Mouse (Mus musculus): ENCODE measurements around the gene Mapk8ip3.
"Not testable (repeated sequence)": the region's sequence is repeated elsewhere in the genome, so short reads cannot be mapped to it uniquely, and the experiment has no call there.

Gene Mapk8ip3

DNA sequence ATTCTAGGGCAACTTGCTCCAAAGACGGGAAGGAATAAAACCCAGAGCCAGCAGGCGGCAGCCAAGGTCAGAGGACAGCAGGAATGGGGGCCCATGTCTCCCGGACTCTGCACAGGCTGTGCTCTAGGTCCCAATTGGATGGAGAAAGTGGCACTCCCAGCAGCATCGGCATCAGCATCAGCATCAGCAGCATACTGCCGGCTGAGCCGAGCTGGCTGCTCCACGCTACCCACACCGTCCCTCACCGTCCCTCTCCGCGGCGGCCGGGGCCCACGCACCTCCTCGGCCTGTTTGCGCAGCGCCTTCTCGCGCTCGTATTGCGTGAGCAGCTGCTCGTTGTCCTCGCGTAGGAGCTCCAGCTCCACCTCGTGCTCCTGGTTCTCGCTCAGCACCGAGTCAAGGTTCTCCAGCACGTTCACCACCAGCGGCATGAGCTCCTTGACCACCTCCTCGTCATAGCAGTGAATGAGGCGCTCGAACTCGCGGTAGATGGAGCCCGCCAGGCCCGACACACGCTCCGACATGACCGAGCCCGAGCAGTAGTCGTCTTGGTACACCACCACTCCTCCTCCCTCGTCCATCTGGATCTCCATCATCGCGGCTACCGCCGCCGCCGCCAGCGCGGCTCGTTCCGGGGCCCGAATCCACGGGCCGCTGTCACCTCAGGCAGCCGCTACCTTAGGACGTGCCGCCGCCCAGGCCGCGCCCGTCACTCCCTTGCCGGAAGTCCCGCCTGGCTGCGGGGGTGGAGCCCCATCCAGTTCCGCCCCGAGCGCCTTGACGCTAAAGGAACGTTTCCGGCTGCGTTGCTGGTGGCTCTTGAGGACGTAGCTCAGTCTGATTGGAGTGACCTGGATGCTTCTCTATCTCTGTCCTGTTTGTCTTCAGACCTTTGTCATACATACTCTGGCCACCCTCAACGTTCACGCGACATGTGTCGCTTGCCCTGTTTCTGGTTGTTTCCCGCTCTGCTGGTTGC, at the start of gene Mapk8ip3:
Mapk8ip3 (minus strand) TSS at position 719 of the 979 bp plus-strand sequence.
- DNase-seq (ENCODE audit: low spot score): peak; percentile 94

DNA sequence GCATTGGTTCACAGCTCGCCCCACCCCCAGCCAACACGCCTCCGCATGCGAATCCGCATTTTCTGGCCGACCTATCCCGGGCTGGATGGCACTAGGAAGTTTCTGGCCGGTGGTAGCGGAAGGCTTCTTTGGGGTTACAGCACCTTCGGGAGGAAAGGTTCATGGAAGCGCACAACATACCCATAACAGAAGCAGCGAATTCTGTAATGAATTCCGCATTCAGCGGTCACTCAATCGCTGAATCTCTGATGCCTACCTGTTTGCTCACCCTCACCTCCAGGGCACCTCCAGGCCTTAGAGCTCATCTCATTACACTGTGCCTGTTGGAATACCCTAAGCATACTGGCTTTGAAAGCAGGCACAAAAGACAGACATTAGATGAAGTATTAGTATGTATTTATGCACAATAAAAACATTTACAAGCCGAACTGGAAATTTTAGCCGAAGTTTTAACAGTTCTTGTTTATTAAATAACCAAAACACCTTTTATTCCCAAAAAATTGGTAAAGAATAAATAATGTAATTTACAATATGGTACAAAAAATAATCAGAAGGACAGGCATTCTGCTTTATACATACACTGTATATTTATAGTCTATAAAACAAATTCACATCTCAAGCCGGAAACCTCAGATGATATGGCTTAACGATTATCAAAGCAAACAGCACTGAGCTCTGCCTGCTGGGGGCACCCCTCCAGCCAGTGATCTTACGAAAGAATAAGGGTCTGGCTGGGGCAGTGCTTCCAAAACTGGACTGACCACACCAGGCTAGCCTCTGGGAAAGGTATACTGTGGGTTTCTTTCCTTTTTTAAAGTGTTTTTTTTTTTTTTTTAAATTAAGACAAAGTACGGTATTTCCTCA, 24.3 kb upstream of the Mapk8ip3 start:
- DNase-seq (ENCODE audit: low spot score): no peak

DNA sequence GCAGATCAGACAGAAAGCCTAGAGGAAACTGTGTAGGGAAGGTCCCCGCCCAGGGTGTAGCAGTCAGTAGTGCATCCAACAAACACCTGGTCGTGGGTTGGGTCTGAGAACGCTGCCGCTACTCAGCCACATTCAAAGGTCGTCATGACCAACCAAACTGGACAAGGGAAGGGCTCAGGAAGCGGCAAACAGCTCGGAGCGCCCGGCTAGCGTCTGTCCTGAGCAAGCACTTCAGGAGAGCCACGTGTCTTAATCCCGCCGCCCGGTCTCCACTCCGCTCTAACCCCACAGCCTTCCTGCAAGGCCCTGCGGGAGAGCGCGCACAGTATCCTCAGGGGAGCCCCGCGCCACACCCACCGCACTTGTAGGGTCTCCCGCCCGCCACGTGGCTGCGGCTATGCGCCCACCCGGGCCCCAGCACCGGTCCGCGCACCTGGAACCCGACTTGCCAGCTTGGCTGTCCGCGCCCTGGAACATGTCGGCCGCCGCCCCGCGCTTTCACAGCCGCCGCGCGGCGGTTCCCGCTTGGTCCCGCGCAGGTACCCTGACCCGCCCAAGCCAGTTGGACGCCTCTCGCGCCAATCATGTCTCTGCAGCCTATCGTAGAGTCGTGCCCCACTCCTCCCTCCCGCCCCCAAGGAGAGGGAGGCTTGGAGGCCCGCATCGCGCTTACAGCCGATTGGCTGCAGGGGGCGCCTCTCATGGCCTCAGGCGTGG, 23.5 kb upstream of the Mapk8ip3 start, which contains the start of gene Jpt2:
Jpt2 (minus strand) TSS at position 555 of the 717 bp plus-strand sequence.
- peak; percentile 98 for DNase-seq (ENCODE audit: low spot score)

DNA sequence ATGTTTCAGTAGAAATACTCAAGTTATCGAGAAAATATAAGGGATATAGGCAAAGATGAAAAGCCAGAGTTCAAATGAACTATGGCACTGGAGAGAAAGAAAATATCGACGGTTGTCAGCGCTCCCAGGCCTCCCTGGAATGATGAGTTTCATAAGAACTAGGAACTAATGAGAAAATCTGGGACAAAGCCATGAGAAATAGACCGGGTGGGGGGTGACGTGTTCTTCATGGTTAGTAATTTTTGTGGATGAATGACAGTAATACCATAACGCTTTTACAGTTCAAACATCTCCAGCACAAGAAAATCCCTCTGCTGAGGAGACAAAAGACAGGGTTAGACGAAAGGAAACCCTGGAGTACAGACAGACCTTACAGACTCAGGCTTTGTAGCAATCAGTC, 22.6 kb upstream of the Mapk8ip3 start:
- DNase-seq (ENCODE audit: low spot score): no peak

DNA sequence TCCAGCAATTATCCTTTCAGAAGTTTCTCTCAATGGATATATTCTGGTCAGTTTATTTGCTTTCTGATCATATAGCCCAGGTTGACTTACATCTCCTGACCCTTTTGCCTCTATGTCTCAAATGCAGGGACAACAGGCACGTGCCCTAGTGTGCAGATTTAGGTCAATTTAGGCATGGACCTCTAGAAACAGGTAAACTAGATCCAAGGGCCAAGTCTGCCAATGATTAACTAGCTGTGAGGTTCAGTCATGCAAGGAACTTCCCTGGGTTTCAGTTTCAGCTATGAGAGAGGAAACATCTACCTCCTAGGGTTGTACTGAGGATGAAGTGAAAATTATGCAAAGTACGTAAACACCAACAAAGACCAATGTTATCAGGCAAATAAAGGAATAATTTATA, 16.5 kb upstream of the Mapk8ip3 start:
- no peak for DNase-seq (ENCODE audit: low spot score)

DNA sequence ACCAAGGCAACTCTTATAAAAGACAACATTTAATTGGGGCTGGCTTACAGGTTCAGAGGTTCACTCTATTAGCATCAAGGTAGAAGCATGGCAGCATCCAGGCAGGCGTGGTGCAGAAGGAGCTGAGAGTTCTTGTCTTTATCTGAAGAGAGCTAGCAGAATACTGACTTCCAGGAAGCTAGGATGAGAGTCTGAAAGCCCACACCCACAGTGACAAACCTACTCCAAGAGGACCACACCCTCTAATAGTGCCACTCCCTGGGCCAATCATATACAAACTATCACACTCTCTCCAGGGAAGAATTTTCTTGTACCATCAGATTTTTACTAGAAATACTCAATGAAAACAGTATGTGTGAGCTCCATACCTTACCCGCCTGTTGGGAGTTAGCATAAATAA, 13.9 kb upstream of the Mapk8ip3 start:
- DNase-seq (ENCODE audit: low spot score): no peak

DNA sequence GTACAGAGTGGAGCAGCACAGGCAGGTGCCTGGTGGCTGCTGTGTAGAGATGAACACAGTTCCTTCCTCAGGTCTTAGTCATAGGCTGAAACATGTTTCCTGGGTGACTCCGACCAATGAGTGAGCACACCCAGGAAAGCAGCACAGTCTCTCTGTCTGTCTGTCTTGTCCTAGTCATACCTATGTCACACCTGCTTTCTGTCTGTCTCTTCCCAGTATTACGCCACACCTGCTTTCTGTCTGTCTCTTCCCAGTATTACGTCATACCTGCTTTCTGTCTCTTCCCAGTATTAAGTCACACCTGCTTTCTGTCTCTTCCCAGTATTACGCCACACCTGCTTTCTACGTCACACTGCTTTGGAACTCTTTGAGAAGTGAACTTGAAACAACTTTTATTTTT, 11.4 kb upstream of the Mapk8ip3 start:
- DNase-seq (ENCODE audit: low spot score): no peak

DNA sequence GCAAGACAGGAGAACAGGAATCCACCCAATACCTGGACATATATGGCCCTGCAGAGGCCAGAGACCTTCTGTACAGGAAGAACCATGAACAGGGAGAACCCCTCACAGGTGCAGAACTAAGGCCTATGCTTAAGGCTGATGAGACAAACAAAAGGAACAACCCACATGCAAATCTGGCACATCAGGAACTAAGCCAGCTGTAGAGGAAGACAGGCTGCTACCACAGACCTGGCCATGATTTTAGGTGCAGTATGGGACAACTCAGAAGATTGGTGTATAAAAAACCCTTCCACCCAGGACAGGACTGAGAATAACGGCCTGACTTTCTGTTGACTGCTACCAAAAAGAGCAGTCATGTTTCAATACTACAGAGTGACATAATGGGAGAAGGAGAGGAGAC, 6.8 kb upstream of the Mapk8ip3 start:
- not testable (repeated sequence) for DNase-seq (ENCODE audit: low spot score)

DNA sequence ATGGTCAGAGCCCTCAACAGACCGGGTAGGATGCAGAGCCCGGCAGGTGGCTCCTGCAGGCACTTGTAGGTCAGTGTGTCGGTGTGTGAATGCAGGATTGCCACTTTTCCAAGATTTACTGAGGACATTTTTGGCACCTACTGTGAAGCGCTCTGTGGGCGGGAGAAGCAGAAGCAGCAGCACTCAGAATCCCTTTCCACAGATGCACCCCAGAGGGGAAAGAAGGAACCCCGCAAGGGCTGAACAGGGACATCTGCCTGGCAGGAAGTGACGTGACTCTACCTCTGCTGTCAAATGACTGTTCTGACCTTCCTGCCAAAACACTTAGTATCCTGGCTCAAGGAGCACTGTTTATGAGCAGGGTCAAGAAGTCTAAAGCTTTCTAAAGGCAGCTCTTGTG, 6.3 kb upstream of the Mapk8ip3 start:
- DNase-seq (ENCODE audit: low spot score): no peak

DNA sequence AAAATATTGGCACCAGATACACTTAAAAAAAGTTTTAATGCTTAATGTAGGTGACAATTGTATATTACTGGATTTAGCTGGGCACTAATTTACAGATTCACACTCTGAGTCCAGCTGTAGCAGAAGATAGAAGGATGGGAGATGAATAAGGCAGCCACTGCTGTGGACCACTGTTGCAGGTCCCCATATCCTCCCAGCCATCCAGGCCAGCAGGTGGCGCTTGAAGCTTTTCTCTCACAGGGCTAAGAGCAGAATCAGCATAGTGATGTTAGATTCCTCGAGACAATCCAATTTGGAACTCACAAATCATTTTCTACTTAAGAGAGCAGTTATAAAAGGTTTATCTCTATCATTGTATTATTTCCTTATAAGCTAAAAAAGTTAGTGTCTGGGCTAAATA, 5.7 kb upstream of the Mapk8ip3 start:
- DNase-seq (ENCODE audit: low spot score): peak; percentile 26

DNA sequence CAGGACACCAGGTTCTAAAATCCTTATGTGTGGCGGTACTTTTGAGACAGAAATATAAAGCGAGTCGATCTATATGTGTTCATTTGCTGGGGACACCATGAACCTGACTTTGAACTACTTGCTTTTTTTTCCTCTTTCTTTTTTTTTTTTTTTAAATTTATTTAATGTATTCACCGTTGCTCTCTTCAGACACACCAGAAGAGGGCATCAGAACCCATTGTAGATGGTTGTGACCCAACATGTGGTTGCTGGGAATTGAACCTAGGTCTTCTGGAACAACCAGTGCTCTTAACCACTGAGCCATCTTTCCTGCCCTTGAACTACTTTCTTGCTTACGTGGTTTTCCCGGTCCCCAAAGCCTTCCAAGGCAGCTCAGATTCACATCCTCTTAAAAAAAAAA, 489 bp upstream of the Mapk8ip3 start:
- no peak for DNase-seq (ENCODE audit: low spot score)

DNA sequence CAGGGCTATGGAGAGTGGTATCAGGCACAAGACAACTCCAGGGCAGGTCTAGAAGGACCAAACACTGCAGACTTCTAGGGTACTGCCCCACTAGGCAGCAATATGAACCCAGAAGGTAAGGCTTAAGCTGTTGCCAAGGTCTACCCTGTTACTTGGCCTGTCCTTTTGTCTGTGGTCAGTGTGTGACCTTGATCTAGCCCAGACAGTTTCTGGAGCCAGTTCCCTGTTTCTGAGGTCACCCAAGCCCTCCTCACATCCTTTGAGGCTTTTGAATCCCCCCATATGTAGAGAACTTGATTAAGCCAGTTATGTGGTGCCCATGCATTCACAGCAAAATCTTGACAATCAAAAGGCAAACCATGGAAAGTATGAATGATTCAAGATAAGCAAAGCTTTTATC, 1.1 kb downstream of the Mapk8ip3 start:
- DNase-seq (ENCODE audit: low spot score): no peak

DNA sequence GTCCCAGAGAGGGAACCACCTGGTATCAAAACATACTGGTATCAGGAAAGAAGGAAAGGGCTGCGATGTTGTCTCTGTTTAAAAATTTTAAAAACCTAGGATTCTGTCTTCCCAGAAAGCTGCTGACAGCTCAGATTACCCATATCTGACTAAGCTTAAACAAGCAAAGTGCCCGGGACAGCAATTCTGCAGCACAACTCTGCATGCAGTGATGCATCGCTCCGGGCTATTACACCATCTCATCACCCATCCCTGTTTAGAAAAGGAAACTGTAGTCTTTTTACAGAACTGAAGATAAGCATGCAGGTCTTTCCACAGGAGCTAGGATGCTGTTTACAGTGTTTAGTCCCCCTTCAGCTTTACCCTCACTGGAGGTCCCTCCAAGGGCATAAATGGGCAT, 1.9 kb downstream of the Mapk8ip3 start:
- no peak for DNase-seq (ENCODE audit: low spot score)

DNA sequence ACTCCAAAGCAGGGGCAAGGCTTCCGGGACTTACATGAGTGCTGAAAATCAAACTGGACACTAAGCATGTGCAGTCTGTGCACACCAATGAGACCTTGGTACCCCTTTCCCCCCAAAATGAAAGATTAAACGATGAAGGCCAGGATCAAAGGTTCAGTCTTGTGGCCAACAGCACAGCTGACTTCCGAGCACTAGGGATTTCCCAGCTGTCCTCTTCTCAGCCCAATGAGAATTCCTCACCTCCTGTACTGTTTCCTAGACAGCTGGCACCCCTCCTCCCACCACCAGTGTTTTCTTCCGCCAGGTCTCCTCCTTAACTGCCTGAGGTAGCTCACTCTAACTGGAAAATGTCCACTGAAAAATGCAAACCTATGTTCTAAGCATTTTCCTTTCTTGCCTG, 3.6 kb downstream of the Mapk8ip3 start:
- DNase-seq (ENCODE audit: low spot score): no peak

DNA sequence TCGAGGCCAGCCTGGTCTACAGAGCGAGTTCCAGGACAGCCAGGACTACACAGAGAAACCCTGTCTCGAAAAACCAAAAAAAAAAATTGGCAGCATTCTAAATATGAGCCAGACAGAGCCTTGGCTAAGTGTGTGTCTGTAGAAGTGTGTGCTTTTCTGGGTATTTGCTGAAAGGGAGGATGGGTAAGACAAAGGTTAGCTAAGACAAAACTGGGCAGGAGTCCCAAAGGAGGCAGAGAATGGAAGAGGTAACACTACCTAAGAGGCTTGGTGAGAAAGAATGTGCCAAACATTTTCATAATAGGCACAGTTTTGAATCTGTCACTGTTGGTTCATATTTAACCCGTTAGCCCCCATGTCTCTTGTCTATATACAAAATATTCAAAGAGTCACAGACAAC, 4.3 kb downstream of the Mapk8ip3 start:
- no peak for DNase-seq (ENCODE audit: low spot score)

DNA sequence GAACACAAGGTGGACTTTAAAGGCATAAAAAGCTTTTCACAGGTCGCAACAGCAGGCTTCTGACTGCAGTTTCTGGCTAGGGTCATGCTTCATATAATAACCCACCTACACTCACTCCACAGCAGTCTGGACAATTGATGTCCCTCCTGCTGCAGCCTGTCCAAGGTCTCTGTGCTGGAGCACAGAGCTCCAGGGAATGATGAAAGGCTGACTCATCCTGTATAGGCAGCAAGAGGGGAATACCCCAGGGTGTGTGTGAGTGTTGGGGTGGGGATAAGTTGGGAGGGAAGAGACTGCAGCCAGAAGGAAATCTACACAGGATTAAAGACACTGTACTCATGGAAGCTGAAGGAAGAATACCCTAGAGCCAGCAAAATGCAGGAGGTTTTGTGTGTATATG, 7.3 kb downstream of the Mapk8ip3 start:
- DNase-seq (ENCODE audit: low spot score): no peak

DNA sequence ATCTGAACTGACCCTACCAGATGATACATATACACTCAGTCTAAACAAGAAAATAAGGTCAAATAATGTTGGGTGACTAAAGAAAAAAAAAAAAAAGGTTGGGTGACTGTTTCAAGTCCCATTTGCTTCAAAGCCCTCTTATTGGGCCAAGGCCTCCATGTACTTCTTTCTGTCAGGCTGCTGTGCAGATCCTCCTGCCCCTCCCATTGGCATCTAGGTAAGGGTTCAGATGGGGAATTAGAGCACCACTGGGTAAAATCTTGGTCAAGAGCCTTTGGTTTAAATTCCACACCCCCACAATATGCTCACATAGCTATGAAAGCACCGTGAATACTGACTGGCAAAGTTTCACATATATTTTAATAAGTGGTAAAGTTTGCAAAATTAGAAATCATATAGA, 13.5 kb downstream of the Mapk8ip3 start:
- no peak for DNase-seq (ENCODE audit: low spot score)

DNA sequence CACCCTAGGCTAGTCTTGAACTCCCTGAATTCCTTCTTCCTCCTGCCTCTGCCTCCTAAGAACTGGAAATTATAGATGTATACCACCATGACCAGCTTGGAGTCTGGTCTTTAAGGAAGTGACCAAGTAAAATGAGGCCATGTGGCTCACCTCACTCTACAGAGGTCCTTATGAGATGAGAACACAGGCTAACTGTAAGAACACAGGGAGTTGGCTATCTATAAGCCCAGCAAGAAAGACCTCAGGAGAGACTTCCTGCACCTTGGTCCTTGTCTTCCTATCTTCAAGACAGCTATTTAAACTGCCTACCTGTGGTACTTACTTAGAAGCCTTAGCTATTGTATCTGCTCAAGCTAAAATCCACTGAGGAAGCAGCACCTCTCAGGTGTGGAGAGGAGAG, 22.8 kb downstream of the Mapk8ip3 start:
- DNase-seq (ENCODE audit: low spot score): no peak

DNA sequence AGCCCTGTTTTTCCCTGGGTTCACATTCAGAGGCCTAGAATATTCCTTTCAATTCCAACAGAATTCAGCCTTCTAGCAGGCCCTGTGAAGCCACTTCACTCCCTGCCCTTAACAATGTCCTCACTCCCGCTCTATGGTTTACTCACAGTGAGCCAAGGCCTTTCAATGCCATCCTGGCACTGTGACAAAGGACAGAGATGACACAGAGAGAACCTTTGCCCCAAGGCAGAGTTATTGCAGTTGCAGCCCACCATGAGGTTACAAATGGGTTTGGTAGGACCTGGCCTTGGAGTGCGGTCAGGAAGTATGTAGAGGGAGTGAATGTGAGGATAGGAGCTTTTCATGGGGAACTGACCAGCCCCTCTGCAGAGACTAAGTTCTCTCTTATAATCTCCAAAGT, 29.2 kb downstream of the Mapk8ip3 start:
- no peak for DNase-seq (ENCODE audit: low spot score)

DNA sequence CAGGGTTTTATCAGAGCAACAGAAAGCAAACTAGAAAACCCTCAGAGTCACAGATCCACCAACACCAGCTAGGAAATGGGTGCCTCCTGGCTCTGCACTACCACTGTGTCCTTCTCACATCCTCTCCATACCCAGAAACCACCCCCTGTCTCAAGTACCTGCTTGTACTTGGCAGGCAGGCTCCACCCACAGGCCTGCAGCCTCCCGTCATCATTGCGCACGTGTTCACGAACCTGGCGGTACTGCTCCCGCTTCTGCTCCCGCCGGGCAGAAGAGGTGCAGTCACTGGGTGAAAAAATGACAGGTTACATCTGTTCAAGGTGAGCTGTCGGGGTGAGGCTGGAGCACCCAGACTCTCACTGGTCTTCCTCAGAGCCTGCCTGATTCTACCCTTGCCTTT, 33.0 kb downstream of the Mapk8ip3 start:
- no peak for DNase-seq (ENCODE audit: low spot score)

DNA sequence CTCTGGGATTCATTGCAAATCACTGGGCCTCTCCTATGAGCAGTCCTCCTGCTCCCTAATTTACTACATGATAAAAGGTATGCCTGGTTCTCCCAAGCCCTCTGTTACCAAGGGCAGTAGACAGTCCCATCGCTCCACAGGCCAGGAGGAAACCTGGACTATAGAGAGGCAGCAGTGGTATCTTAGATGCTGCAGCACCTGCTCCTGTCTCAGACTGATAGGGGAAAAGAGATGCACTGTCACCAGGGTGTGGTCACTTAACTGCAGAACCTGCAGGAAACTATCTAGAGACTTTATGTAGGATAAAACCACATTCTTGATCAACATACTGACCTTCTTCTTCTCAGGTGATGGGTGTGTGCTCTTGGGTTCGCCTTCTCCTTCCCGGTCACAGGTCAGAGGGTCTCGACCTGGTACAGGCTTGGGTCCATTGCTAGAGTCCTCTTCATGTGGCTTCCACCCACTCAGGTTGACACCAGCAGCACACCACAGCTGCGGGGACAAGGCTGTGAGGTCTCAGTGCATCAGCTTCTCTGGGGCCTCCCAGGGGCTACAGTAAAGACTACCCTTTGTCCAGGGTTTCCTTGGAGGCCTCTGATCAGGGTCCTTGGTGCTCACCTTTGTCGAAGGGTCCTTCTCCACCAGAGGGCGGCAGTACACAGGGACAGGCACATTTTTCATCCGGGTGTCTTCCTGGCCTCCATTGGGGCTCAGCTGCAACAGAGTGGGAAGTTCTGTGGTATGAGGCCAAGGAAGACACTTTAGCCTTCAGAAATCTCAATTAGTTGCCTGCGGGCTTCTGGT, 33.9 kb downstream of the Mapk8ip3 start:
- DNase-seq (ENCODE audit: low spot score): no peak

Measured in ovary, postnatal 36 days (tissue).